Mouse (Mus musculus): ENCODE measurements around the gene Extl2.

Gene Extl2

GRCm38 (mm10) chr3:116006978-116007940, at the start of gene Extl2, which contains the start of gene Slc30a7:
Gene Extl2 (plus strand): TSS chr3:116007462.
Gene Slc30a7 (minus strand): TSS chr3:116007406.
- DNase-seq (ENCODE audit: low spot score in 2 of 2), result peak; percentile 80 to 89

DNA sequence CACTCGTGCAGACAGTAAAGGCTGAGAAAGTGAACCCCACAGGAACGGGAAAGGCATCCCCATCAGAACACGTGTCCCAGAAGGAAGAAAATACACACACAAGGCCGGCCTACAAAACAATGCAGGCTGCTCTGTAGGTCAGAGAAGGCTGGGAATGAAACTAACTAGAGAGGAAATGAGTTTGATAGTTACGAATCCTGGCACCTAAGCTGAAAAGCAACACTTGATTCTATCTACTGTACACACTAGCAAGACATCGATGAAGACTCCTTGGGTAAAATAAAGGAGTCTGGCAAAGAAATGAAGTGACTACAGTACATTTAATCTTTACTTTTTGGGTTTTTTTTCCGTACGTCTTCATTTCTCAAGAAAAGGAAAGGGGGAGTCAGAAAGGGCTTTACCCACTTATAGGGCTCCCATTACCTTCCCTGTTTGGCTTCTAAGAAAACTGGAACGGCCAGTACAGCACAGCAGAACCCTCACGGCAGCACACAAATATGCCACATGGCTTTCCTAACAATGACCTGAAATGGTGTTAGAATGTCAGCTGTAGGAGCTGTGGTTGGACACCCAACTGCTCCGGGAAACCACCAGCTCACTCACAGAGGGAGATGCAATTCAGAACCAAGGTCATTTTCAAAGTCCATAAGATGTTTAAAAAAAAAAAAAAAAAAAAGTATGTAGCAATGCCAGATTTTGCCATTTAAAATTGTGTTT, 45.8 kb upstream of the Extl2 start:
- DNase-seq (ENCODE audit: low spot score in 2 of 2), result no peak

DNA sequence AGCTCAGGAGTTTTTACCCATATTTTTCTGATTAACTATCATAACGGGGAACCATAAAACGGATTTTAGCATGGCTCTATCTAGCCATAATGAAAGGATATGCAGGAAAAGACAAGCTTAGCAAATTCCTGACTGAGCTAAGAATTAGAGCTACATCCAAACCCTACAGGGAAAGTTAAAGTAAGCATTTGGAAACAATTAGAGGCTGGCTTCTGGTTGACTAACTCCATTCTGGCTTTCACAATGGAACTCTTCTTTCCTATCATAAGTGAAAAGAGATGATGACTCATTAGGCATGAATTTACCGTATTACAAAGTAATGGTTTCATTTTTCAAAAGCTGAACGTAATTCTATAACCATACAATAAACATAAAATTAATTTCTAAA, 45.2 kb upstream of the Extl2 start:
- no peak for DNase-seq (ENCODE audit: low spot score in 2 of 2)

GRCm38 (mm10) chr3:115963597-115963996, 43.7 kb upstream of the Extl2 start:
- DNase-seq (ENCODE audit: low spot score in 2 of 2), result no peak

GRCm38 (mm10) chr3:115964071-115964470, 43.2 kb upstream of the Extl2 start:
- DNase-seq (ENCODE audit: low spot score in 2 of 2), result no peak

DNA sequence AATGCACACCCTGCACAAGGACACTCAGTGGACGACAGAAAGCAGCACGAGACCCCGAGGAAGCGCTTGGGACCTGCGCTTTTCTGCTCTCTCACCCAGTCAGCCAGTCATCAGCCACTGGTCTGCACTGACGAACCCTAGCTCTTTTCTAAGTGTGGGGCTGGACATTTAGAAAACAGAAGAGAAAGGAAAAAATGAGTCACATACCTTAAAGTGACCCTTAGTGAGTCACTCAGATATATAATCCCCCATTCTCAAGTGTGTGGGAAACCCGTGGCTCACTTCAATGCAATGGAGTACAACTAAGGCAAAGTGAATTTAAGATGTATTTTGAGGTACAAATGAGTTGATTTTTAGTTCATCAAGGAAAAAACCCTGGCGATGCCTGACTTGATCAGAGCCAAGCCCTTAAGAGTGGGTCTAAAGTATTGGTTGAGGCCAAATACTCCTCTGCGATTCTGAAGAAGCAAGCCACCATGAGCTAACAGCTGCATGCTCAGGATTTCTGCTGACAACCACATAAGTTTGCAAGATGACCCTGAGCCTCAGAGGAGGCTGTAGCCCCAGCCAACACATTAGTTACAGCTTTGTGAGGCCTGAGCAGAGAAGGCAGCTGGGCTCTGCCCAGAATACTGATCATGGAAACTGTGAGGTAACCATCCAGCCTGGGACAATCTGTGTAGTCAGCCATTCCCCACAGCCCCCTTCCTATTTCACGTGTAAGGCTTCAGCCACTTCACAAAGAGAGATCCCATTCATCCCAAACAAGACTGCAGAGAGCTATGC, 38.3 kb upstream of the Extl2 start:
- no peak for DNase-seq (ENCODE audit: low spot score in 2 of 2)

DNA sequence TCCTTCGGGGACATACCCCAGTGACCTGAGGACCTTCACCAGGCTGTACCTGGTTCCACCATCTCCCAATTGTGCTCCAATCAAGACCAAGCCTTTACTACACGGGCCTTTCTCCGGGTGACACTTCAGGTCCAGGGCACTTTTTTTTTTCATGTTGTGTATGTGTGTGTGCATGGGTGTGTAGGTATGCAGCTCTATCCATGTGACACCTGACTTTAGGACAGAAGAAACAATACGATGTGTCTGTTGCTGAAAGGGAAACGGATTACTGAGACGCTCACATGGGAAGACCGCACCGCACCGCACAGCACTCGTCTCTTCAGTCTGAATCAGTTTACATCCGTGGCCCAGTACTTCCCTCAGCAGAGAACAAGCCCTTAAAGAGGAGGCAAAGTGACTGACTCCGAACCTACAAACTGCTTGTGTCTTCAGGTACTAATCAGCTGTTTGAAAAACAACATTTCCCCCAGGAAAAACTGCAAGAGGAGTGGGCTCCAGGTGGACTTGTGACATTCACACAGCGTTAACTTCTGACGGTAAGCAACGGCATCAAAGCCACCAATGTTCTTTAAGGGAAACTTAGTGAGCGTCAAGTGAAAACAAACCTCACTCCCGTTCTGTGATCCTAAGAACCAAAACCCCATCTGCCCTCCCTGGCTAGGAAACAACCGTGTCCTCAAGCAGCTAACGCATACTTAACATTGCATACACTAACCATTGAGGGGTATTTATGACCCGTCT, 36.0 kb upstream of the Extl2 start:
- no peak for DNase-seq (ENCODE audit: low spot score in 2 of 2)

DNA sequence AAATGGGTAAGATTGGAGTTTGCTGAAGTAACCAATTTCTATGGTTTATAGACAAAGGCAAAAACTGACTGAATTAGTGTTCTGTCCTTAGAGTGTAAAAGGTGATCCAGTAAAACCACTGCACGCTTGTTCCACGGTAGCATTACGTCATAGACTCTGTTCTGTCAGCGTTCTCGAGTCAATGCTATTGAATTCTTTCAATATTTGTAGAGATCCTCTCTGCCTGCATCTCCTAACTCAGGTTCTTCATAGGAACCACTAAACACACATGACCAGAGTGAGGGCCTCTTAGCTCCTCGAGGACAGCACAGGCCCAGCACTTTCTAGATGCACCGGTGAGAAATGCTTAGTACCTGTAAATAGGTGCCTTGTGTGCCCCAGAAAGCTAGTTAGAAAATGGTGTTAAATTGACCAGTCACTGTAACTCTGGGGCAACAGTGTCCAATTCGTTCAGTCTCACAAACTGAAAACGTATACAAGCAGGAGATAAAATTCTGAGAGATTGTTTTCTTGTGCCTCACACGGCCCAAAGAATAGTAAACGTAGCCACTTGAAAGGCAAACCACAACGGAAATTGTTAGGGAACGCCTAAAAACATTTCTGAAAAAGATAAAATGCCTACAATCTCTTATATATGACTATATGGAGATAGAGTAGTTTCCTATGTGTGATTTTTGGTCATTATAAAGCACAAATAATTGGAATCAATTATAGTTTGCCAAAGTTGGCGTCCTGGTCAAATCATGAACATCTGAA, 35.2 kb upstream of the Extl2 start:
- DNase-seq (ENCODE audit: low spot score in 2 of 2), result no peak

GRCm38 (mm10) chr3:115974228-115974627, 33.0 kb upstream of the Extl2 start:
- no peak for DNase-seq (ENCODE audit: low spot score in 2 of 2)

GRCm38 (mm10) chr3:115974995-115975394, 32.3 kb upstream of the Extl2 start:
- DNase-seq (ENCODE audit: low spot score in 2 of 2), result no peak

GRCm38 (mm10) chr3:115979000-115979399, 28.3 kb upstream of the Extl2 start:
- DNase-seq (ENCODE audit: low spot score in 2 of 2), result no peak

GRCm38 (mm10) chr3:115983217-115983616, 24.0 kb upstream of the Extl2 start:
- DNase-seq (ENCODE audit: low spot score in 2 of 2), result no peak

DNA sequence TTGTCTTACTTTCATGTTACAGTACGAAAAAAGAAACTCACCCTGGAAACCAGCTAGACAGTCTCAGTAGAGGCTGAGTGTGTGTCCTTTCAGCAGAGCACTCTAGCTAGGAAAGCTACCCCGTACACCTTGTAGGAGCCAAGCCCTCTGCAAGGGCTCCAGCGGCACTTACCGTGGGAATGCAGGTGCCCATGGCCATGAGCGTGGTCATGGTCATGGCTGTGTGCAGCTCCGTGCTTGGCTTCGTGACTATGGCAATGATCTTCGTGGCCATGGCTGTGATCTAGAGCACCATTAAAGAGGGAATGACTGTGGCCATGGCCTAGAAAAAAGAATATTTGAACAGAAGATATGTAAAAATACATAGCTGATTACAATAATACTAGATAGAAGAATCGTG, 22.6 kb upstream of the Extl2 start:
- no peak for DNase-seq (ENCODE audit: low spot score in 2 of 2)

DNA sequence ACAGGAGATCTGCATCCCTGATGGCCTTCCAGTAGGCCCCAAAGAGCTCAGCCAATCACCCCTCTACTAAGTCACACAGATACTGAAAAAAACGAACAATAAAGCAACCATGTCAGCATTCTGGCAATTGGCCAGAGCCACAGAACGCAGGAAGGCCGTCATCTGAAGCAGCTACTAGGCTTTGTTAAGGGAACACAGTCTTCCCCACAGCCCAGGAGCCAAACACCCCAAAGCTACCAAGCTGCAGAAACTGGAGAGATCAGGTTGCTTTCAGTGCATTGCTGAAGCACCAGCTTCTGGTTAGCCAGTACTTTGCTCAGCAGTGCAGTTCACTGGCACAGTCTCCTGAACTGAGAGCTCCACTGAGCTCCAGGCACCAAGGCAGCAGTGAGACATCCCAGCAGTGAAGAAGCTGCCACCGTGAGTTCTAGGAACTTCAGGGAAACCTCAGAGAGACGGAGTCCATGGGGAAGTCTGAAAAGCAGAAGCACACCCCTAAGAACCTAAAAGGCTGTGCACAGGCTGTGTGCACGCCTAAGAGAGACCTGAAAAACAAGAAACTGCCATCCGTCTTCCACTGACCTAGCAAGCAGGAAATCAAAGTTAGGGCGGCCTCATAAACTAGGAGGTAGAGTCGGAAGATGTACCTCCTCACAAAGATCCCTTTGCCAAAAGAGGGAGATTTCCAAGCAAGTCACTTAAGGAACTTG, 21.9 kb upstream of the Extl2 start:
- no peak for DNase-seq (ENCODE audit: low spot score in 2 of 2)

DNA sequence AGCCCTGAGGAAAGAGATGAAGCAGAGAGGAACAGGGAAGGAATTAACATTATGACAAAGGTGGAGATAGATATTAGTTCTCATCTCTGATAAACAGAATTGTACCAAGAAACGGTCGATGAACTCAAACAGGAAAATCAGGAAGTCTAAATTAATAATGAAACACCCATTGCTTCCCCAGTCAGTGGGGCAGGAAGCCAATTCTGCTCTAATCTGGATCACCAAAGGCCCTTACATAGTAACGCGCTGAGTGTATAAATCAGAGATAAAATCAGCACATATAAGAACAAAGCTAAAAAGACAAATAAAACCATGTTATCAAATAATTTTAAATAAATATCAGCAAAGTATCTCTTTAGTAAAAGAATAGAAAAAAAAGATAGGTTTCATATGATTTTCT, 15.2 kb upstream of the Extl2 start:
- DNase-seq (ENCODE audit: low spot score in 2 of 2), result no peak

- no peak for DNase-seq (ENCODE audit: low spot score in 2 of 2)
Observed at GRCm38 (mm10) chr3:115992588-115992987, 14.7 kb upstream of the Extl2 start.

DNA sequence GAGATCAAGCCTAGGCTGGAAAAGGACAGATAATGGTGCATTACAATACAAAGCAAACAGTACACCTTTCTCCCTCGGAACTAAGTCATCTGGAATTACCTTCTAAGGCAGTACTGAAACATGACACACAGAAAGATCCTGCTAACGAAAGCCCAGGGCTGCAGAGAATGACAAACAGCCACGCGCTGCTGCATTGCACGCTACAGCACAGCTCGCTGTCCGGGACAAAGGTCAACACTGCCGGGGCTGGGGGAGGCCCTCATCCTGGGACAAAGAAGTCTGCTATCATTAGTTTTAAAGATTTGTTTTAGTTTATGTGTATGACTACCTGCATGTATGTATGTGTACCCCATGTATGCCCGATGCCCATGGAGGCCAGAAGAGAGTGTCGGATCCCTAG, 14.2 kb upstream of the Extl2 start:
- DNase-seq (ENCODE audit: low spot score in 2 of 2), result no peak

DNA sequence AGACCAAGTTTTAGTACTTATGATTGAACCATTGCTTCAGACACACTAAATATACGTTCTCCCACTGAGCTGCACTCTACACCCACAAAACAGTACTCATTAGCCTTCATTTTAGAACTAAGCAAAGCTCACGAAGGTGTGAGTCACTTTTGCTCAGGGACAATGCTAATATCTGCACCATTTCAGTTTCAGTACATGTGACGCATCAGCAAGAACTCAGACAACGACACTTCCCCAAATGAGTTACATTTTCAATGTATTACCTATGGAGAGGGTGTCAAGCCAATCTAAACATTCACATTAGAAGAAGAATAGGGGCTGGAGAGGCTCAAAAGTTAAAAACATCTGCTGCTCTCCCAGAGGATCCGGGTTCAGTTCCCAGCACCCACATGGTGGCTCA, 10.3 kb upstream of the Extl2 start:
- no peak for DNase-seq (ENCODE audit: low spot score in 2 of 2)

DNA sequence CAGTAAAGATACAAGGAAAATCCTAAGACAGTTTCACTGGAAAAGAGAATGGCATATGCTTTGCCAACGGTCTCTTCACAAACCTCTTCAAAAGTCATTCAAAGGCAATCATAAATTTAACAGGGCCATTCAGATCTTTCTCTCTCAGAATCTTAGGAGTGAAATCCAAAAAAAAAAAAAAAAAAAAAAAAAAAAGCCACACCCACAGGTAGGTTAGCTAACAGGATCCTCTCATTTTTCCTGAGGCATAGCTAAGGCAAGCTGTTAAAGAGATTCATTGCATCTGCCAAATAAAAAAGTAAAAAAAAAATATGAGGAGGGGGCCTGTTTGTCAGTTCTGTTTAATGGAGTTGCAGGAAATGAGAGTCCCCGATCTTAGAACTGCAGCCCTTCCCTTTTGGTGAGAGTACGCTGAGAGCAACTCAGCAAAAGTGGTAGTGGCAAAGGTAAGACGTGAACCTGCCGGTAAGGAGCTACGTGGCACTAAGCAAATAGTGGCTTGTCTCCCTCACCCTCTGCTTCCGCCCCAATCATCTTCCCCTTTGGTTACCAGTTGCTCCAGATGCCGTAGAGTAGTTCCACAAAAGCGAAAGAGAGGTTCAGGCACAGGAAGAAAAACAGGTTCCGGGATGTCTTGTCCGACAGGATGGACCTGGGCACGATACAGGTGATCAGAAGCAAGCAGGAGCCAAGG, 831 bp upstream of the Extl2 start:
- DNase-seq (ENCODE audit: low spot score in 2 of 2), result peak in 1 of 2 experiments; percentile 20

All from urinary bladder, postnatal 4 days (tissue).